Mouse (Mus musculus): ENCODE results near the gene Klf2. TPM values are rescaled to one million over a fixed set of nuclear protein-coding genes. Genes with fewer than 3 reads are reported as not detected.

Klf2 gene
- total RNA-seq, 4 experiments from 2014 or later, result 6.8 to 14.3 (median 11.5) TPM

DNA sequence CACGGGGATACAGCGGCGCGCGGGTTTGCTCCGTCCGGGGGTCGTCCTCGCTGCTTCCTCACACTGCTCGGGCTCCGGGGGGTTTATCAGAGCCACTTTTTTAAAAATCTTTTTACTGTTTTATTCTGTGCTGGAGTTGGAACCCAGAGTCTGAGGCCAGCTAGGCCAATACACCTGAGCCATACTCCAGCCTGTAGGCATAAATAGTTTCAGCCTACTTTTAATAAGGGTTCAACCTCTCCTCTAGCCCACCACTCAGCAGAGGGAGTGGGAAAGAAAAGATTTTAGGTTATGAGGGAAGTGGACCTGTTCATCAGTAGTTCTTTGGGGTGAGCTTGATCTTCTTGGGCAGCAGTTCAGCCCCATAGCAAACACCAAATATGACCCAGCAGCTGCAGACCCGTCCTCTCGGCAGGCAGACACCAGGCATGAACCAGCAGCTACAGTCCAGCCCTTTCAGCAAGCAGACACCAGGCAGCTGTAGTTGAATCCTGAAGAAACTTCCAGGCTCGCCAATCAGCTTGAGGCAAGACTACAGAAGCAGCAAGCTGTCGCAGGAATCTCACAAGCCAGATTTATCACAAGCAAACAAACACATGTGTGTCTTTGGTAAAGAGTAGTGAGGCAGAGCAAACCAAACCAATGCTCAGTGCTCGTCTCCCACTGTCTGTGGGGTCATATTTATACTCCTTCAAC is 13.5 kb upstream of the Klf2 start, which contains the start of gene Gm10282:
Gm10282 (minus strand) TSS at position 51 of the 696 bp plus-strand sequence.
- no peak for DNase-seq (ENCODE audit: low spot score in 2 of 2)

DNA sequence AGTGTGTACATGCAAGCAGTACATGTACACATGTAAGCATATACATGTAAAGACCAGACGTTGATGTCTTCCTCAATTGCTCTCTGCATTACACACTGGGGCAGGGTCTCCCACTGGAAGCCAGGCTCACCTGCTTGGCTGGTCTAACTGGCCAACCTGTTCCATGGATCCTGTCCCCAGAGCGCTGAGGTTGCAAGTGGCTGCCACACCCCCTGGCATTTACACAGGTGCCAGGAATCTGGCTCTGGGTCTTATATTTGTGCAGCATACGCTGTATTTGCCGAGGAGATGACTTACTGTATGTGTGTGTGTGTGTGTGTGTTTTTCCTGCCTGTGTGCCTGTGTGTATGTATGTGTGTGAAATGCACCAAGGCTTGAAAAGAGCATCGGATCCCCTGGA is 11.9 kb upstream of the Klf2 start:
- no peak for DNase-seq (ENCODE audit: low spot score in 2 of 2)

DNA sequence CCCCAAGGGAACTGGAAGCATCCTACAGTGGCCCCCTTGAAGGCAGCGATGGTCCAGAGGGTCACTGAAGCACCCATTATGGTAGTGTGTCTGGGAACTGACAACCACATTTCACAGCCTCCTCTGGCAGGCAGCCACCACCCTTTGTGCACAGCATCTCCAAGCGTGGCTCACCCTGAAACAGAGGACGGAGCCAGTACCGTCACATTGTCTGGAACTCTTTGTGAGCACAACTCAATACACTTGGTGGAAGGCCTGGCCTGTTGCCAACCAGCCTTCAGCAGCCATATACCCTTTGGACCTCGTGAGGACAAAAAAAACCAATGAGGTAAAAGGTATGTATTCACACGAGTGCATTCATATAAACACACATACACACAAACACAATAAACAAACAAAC is 10.6 kb upstream of the Klf2 start:
- DNase-seq (ENCODE audit: low spot score in 2 of 2), result no peak

DNA sequence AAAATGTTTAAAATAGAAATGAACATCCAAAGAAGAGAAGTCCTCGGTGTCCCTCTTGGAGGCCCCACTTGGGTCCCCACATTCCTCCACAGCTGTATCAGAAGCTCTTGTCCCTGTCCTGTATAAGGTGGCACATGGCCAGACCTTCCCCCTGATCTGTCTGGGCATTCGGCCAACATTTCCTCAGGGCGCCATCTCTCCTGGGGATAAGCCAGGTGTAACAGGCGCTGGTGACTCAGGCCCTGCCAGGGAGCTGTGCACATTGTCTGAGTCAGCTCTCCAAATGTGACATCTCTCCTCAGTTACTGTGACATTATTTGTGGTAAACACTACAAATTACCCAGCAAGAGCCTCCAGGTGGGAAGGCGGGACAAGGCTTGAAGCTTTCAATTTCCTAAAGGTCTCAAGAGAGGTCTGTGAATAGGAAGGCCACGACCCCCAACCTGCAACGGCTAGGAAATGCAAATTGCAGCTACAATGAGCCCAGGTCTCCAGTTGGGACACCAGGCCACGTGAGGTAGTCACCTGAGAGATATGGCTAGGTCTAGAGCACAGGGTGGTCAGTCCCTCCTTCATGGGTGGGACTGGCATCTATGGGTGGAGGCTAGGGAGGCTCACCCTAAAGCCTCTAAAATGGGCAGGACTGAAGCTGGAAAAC is 7.9 kb upstream of the Klf2 start:
- peak in 1 of 2 experiments; percentile 33 for DNase-seq (ENCODE audit: low spot score in 2 of 2)

DNA sequence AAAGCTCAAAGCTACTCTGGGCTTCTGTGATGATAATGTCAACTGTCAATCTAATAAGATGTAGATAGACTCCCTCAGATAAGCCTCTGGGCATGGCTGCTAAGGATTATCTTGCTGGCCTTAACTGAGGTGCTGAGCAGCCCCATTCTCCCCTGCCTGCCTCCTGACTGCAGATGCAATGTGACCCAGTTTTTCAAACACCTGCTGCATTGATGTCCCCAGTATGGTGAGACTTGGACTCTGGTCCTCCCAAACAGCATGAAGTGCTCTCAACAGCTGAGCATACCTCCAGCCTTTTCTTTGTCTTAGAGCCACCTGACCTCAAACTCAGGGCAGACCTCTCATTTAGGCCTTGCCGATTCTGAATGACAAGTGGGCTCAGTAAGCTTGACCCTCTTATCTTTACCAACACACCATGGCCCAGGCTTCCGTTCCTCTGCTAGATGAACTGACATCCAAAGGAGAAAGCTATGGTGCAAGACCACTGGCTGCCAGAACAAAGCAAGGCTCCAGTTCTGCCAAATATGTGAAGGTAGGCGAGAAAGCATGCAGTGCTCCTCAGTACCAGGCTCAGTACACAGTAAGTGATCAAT is 5.8 kb upstream of the Klf2 start:
- no peak for DNase-seq (ENCODE audit: low spot score in 2 of 2)

DNA sequence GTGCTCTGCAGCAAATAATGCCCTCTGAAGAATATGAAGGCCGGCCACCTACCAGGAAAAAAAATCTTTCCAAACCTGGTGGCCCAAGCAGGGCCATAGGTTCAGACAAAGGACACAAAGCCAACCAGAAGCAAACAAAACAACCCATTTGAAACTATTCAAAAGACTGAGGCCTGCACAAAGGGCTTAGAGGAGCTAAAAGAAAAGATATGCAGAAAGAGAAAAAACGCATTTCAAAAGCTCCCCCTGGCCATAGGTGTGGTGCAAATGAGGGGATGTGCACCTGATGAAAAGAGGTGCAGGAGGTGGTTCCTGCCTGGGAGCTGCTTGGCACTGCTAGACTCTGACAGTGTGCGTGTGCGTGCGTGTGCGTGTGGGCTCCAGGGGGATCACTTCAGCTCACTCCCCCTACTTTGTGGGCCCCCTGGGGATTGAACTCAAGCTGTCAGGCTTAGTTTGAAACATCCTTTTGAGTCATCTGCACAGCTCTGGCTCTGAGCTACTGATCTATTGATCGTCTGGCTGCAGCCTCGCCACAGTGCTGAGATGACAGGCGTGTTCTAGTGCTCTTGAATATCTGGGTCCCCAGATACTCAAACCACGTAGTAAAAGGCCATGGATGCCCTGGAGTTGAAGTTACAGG is 2.7 kb upstream of the Klf2 start:
- DNase-seq (ENCODE audit: low spot score in 2 of 2), result no peak

DNA sequence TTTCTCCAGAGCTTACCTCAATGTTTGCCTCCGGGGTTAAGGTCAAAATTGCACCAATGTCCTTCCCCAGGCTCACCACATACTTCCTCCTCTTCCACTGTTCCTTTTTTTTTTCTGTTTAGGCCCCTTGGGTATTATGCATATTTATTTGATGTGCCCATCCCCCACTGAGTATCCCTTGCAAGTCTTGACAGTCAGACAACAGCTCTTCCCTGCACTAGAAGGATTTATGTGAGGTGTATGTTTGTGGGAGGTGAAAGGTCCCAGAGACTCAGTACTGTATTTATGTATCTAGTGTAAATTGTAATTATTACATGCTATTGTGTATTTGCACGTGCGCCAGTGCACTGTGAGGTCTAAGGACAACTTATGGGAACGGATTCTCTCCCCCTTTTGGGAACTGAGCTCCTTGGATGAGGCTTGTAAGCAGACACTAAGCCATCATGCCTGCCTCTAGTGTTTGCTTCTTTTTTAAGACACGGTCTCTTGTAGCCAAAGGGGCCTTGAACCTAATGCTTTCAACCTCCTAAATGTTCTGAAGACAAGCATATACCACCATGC is 1.0 kb upstream of the Klf2 start:
- DNase-seq (ENCODE audit: low spot score in 2 of 2), result no peak

DNA sequence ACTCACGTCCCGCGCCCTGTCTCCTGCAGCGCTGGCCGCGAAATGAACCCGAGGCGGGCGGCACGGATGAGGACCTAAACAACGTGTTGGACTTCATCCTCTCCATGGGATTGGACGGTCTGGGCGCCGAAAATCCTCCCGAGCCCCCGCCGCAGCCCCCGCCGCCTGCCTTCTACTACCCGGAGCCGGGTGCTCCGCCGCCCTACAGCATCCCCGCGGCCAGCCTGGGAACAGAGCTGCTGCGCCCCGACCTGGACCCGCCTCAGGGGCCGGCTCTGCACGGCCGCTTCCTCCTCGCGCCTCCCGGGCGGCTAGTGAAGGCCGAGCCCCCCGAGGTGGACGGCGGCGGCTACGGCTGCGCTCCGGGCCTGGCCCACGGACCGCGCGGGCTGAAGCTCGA is 564 bp downstream of the Klf2 start:
- no peak for DNase-seq (ENCODE audit: low spot score in 2 of 2)

DNA sequence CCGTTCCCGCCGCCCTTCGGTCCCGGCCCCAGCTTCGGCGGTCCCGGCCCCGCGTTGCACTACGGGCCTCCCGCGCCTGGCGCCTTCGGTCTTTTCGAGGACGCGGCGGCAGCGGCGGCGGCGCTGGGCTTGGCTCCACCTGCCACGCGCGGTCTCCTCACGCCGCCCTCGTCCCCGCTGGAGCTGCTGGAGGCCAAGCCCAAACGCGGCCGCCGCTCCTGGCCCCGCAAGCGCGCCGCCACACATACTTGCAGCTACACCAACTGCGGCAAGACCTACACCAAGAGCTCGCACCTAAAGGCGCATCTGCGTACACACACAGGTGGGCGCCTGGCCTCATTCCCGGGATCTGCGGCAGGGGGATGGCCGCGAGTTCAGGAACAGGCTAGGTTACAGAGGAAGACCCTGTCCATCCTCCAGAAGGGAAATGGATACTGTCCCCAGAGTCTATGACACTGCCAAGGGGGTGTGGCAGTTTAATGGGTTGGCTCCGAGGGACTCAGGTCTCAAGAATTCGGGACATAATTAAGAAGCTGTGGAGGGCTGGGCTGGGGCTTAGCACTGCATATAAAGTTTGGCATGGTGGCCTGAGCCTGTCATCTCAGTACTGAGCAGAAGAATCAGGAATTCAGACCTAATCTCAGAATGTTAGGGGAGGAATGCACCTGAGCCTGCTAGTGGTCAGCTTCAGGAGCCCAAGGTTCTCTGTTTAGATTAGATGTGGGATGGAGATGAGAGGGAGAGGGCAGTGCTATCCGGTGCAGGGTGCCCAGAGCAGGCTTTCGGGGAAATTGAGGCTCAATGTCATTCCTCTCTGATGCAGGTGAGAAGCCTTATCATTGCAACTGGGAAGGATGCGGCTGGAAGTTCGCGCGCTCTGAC is 1.3 kb downstream of the Klf2 start:
- DNase-seq (ENCODE audit: low spot score in 2 of 2), result peak; percentile 28 to 37

DNA sequence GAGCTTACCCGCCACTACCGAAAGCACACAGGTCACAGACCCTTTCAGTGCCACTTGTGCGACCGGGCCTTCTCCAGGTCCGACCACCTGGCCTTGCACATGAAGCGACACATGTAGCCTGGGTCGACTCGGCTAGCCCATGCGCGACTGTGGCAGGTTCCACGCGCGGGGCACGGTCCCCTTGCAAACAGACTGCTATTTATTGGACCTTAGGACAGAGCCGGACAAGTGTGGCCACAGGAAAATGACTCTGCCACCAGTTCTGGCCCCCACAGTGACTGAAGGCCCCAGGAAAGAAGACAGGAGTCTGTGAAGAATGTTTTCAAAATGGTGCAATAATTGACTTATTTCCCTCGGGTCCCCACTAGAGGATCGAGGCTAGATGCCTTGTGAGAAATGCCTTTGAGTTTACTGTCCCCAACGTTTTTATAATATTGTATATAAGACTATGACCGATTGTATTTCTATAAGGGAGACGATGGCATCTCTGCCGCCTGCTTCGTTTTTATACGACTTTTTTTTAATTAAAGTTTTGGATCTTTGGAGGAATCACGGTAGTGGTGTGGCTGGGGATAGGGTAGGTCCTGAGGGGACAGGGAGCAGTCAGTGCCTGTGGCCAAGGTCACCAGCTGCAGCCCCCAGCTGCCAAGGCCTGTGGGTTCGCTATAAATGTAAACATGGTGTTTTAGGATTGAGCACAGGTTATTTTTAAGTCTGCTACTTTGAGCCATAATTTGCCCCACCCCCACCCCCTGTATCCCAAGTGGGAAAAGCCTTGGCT is 2.2 kb downstream of the Klf2 start:
- DNase-seq (ENCODE audit: low spot score in 2 of 2), result no peak

DNA sequence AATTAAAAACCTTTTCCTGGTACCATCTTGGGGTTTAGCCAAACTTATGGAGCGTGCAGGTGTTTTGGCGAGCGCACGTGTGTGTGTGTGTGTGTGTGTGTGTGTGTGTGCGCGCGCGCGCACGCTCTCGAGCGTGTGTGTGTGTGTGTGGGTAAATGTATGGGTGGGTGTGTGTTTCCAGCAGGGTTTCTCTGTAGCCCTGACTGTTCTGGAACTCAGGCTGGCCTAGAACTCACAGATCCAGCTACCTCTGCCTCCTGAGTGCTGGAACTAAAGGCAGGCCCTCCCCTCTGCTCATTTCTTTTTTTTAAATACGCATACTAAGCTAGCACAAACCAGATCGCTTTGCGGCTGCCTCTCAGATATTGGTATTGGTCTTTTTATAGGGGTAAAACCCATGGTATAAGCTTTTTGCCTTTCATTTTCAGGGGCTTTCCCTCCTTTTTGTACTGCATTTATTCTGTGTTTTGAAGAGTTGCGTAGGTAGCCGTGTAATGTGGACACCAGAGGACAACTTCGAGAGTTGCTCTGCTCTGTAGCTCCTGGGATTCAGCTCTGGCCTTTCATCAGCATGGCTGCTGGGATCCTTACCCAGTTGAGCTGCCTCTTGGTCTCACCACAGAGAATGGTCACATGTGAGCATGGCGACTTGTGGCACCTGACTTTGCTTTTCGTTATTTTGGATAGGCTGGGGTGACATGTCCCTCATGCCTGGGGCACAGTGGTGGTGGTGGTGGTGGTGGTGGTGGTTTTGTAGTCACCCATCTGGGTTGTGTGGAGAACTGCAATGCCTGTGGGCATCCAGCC is 3.0 kb downstream of the Klf2 start:
- DNase-seq (ENCODE audit: low spot score in 2 of 2), result no peak

DNA sequence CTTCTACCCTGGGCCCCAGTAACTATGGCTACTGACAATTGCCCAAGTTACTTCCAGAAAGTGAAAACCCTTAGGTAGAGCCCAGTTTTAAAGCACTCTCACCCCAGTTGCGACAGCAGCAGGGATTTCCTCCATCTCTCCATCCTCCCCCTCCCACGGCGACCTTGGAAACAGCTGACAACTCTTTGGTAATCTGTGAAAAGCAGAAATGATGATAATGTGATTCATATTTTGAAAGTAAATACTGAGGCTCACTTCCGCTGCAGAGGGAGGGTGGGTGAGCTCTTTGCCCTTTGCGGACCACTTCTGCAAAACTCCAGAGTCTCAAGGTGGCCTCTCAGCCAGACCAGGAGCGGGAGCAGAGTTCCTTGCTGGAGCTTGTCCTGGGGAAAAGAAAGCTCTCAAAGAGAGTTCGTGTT is 3.6 kb downstream of the Klf2 start:
- DNase-seq (ENCODE audit: low spot score in 2 of 2), result no peak

DNA sequence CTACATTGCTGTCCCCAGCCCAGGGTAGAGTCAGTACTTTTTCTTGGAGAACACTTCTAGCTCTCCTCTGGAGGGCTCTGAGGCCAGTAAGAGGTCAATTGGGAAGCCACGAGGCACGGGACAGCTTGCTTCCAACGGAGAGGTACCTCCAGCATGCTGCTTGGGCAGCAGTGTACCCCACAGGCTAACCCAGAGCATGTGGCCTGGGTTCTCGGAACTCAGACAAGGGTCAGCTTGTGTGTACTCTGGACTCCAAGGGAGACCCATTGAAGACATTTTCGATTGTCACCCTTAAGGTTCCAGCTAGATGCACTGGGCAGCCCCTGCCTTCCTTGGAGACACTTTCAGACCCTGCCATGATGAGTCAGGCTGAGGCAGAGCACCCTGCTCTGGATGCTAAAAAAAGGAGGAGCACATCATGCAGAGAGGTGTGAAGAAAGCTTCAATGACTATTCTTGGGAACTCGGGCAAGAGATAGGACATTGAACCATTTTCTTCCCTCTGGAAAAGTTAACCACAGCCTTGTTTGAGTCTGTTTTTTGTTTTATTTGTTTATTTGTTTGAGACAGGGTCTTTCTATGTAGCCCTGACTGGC is 4.4 kb downstream of the Klf2 start:
- no peak for DNase-seq (ENCODE audit: low spot score in 2 of 2)

DNA sequence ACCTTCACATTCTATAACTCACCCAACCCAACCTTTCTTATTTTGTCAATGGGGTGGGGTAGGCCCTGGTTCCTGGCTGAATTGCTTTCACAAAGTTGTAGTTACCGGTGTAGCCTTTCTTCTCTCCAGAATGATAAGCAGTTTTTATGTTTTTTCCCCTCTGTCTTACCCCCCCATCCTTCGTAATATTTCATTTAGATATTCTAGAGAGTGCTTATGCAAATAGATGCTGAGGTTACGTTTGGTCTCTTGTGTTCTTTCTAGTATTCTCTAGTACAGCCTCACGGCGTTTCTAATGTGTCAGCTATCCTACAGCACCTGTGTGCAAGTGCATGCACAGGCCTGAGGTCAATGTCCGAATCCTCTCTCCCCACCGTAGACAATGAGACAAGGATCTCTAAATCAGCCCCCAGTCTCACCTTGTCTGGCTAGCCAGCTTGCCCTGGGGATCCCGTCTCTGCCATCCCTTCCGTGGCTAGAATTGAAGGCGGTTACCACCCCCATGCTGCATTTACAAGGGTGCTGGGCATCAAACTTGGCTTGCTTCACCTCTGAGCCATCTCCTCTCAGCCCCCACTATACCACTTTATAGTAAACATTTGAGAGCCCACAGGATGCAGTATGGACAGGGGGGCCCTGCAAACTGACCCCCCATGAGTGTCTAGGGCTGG is 5.3 kb downstream of the Klf2 start:
- no peak for DNase-seq (ENCODE audit: low spot score in 2 of 2)

DNA sequence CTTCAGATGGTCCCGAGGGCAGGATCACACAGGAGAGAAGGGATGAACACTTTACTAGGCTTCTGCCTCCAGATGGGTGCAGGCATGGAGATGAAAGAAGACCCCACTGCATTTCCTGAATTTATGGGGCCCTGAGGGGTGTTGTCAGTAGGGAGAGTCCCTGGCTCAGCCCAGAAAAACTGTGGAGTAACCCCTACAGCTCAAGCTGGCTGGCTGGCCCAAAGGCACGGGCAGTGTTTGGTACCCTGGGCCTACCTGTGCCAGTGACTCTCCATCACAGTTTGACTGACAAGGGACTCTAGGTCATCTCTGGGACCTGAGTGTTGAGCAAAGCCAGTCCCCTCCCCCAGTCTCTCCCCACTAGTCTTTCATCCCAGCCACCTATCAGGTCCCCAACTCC is 5.9 kb downstream of the Klf2 start:
- no peak for DNase-seq (ENCODE audit: low spot score in 2 of 2)

DNA sequence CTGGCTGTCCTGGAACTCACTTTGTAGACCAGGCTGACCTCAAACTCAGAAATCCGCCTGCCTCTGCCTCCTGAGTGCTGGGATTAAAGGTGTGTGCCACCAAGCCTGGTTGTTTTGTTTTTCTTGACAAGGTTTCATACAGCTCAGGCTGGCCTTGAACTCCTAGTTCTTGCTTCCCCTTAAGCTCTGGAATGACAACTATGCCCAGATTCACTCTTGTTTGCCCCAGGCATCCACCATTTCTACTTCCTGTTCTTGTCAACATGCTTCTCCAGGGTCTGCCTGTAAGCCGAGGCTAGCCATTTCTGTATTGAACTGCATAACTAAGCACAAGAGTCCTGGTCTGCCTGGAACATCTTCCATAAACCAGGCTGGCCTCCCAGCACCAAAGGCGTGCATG is 10.3 kb downstream of the Klf2 start:
- no peak for DNase-seq (ENCODE audit: low spot score in 2 of 2)

DNA sequence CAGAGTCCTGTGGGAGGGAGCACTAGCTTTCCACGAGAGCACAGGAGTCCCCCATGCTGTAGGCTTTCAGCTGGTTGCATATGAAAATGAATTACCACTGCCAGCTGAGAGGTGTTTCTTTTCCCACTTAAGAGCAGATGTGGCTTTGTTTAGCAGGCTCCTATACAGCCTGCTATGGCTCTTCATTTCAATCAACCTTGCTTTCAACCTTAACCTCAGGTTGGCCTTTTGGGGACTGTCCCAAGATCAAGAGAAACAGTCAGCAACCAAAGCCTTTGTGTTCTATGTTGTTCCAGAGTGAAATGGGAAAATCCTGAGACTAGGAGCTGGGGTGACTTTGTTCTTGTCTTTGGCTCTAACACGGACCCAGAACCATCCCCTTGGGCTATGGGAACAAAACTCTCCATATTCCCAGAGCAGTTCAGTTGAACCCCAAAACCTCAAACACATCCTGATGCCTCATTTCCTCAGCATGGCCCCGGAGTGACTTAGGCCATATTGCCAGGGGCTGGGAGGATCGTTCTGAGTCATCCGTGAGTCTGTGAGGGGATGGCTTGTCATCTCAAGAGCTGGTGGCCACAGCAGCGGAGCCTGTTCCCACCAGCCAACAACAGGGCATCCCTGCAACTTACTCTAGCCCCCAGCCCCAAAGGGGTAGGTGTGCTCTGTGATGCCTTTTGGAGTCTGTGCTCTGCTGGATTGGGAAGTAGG is 12.1 kb downstream of the Klf2 start:
- DNase-seq (ENCODE audit: low spot score in 2 of 2), result no peak

DNA sequence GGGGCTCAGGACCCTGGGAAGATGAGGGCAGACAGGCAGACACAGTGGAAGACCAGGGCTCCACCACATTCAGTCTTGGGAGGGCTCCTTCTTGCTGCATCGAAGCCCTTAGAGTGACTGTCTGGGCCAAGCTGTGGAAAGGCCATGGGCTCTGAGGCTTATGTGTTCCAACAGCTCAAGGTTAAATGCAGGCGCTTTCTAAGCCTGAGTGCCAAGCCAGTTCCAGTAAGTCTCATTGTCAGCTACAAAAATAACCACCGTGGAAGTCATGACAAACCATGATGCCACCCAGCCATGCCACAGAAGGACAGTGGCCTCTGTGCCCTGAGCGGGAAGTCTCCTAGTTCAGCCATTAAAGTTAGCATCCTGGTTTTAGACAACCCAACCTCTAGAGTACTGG is 12.8 kb downstream of the Klf2 start:
- DNase-seq (ENCODE audit: low spot score in 2 of 2), result no peak

All from gastrocnemius, adult 8-10 months (tissue).